Mouse (Mus musculus) embryonic facial prominence, embryonic 11.5 days (tissue): ENCODE measurements around the gene Them4. TPM values are rescaled to one million over a fixed set of nuclear protein-coding genes. Genes with fewer than 3 reads are reported as not detected.

Experiments
- ATAC-seq: fragments of 200-750 bp; cut with Nextera tagmentation; replicated peaks from 2 replicates; pipeline ENCODE4 v1.8.0; 2017; ENCODE audit warnings: low read depth; ENCODE audit not compliant: insufficient number of reproducible peaks, low FRiP score, low TSS enrichment
- DNase-seq: peaks from one replicate; pipeline ENCODE4 v3.0.0-alpha.2; 2015; ENCODE audit warnings: low spot score
- H3K27ac ChIP-seq: fragments of 300-500 bp; sonication (generic); replicated peaks from 2 replicates; pipeline ENCODE4 v1.5.1; 2014; ENCODE audit warnings: mild to moderate bottlenecking, low read depth, low read length, control low read depth
- H3K27me3 ChIP-seq: fragments of 300-500 bp; sonication (generic); 2 replicates; pipeline ENCODE4 v1.6.1; 2014; ENCODE audit warnings: mild to moderate bottlenecking, low read length, moderate library complexity, mixed read lengths; ENCODE audit not compliant: control insufficient read depth, insufficient read depth
- H3K36me3 ChIP-seq: fragments of 300-500 bp; sonication (generic); replicated peaks from 2 replicates; pipeline ENCODE4 v1.6.1; 2014; ENCODE audit warnings: low read depth, mild to moderate bottlenecking, low read length, moderate library complexity, mixed read lengths; ENCODE audit not compliant: control insufficient read depth, insufficient read depth
- H3K4me1 ChIP-seq: fragments of 300-500 bp; sonication (generic); 2 replicates; pipeline ENCODE4 v1.6.1; 2014; ENCODE audit warnings: low read length, mixed read lengths; ENCODE audit not compliant: control insufficient read depth, insufficient read depth
- H3K4me2 ChIP-seq: fragments of 300-500 bp; sonication (generic); 2 replicates; pipeline ENCODE4 v1.6.1; 2014; ENCODE audit warnings: low read depth, mild to moderate bottlenecking, control low read depth, low read length, moderate library complexity
- H3K4me3 ChIP-seq: fragments of 300-500 bp; sonication (generic); 2 replicates; pipeline ENCODE4 v1.5.1; 2014; ENCODE audit warnings: low read depth, low read length, control low read depth
- H3K9ac ChIP-seq: fragments of 300-500 bp; sonication (generic); replicated peaks from 2 replicates; pipeline ENCODE4 v1.6.1; 2014; ENCODE audit warnings: mild to moderate bottlenecking, control low read depth, low read length
- H3K9me3 ChIP-seq: fragments of 300-500 bp; sonication (generic); replicated peaks from 2 replicates; pipeline ENCODE4 v1.6.1; 2016; ENCODE audit warnings: mild to moderate bottlenecking, low read length, inconsistent platforms, mixed read lengths; ENCODE audit not compliant: control insufficient read depth
- whole genome bisulfite sequencing: fragments of 180-500 bp; shearing (Covaris S2); extraction: QIAGEN DNeasy Blood & Tissue Kit; methylation state at CpG from one replicate; pipeline ENCODE4 v1.1.7; 2014; 5-methylcytosine and 5-hydroxymethylcytosine counted together
- polyA plus RNA-seq: library from polyadenylated mRNA; unstranded; fragments of >200 nt; fragmentation: Nextera tagmentation; extraction: Ambion mirVana; gene quantifications from 2 replicates; pipeline ENCODE4 v1.2.1, GENCODE M21; 2014

Gene Them4
- polyA plus RNA-seq, 1 experiment from 2014 or later, result 9.6 TPM

GRCm38 (mm10) chr3:94375861-94376260, 66.0 kb downstream of the Them4 start:
- no peak overlapping the region for H3K4me2 ChIP-seq
- no peak for DNase-seq
- H3K4me1 ChIP-seq, result peaks cover 6% of the 10 kb centered on the region; the same call in 1 of the 2 replicates
- H3K27ac ChIP-seq, result no peak overlapping the region
- H3K9me3 ChIP-seq, result no peaks in the 10 kb centered on the region
- no peak overlapping the region for H3K9ac ChIP-seq
- H3K4me3 ChIP-seq, result no peak overlapping the region
- no peaks in the 10 kb centered on the region for H3K36me3 ChIP-seq
- ATAC-seq, result no peak
- H3K27me3 ChIP-seq, result no peaks in the 10 kb centered on the region; the same call in 1 of the 2 replicates
- 49% methylated on average over 5 of the region's 5 CpGs for WGBS

DNA sequence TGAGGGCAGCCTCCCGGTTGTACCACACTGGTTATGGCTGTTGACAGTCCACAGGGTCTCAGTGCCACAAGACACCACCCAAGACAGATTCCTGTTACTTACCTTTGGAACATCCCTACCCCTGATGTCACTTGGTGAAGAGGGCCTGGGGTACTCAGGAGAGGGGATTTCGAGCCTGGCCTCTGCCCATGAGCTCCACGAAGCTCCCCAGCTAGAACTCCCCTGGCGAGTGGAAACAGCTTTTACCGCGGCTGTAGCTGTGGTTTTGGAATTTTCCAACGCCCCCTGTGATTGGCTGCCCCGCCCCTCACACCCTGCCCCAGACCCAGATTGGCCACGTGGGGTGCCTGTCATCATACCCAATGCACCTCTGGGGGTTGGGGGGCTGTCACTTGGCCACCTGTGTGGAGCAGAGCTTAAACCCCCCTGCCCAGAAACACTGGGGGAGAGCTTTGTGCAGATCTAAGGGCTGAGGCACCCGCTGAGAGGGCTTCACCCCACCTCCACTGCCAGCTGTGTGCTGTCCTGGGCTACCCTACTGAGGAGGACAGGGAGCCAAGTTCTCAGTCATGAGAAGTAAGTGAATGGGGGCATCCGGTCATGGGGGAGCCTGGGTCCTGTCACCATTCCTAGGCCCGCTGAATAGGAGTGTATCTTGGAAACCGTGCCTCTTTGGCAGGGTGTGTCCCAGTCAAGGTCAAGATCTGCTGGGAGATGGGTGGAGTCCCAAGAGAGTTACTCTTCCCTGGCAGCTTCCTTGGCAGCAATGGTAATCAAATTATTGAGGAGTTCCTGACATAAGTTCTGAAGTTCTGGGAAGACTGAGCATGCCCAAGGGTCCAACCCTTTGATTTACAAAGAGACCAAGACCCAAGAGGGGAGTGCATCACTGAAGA, 67.4 kb downstream of the Them4 start:
- 21% methylated on average over 13 of the region's 13 CpGs for WGBS
- H3K9me3 ChIP-seq, result no peaks in the 10 kb centered on the region
- H3K27ac ChIP-seq, result no peak overlapping the region
- H3K36me3 ChIP-seq, result no peaks in the 10 kb centered on the region
- DNase-seq, result no peak
- H3K9ac ChIP-seq, result no peak overlapping the region
- peaks cover 6% of the 10 kb centered on the region; the same call in 1 of the 2 replicates for H3K4me1 ChIP-seq
- ATAC-seq, result no peak
- H3K4me2 ChIP-seq, result no peak overlapping the region
- no peak overlapping the region for H3K4me3 ChIP-seq
- no peaks in the 10 kb centered on the region; the same call in 1 of the 2 replicates for H3K27me3 ChIP-seq

DNA sequence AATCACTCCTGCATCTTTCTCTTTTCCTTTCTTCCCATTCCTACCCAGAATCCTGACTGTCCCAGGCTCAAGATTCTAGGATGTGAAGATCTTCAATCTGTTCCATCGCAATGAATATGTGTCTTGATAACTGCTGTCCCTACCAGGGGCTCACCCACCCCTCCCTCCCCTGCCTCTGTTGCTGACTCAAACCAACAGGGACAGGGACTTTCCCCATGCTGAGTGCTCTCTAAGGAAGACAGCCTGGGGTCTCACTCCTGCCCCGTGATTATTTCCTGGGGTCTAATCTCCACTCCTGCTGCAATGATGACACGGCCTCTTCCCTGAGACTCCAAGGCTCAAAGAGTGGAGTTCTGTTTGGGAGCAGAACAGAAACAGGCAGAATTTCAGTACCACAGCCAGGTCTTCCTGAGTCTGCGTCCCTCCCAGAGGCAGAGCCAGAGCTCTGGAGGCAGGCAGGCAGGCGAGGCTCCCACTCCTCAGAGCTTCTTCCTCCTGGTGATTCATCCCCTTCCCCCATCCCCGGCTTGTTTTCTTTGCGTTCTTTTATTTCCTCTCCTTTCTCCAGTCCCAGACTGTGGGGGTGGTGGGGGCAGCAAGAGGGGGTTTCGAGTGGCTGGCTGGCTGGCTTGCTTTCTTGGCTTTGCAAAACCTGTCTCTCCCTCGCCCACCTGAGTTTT, 70.1 kb downstream of the Them4 start:
- Histone ChIP-seq H3K4me1 (no peaks in the 10 kb centered on the region), H3K27ac (no peak overlapping the region), H3K9ac (no peak overlapping the region), H3K4me2 (no peak overlapping the region), H3K9me3 (no peaks in the 10 kb centered on the region), H3K36me3 (no peaks in the 10 kb centered on the region), H3K27me3 (no peaks in the 10 kb centered on the region; the same call in 1 of the 2 replicates), H3K4me3 (no peak overlapping the region)
- DNase-seq (no peak), ATAC-seq (no peak)
- WGBS, result 20% methylated on average over 9 of the region's 9 CpGs

Other genes with a start within 250 kb of the Them4 start
- gene Gm10697, start 237.4 kb upstream of the Them4 start, polyA plus RNA-seq, result not detected in 2 replicates
- not detected in 2 replicates for gene Gm10696, start 131.9 kb upstream of the Them4 start, polyA plus RNA-seq
- not detected in 2 replicates for gene Gm5286, start 113.4 kb upstream of the Them4 start, polyA plus RNA-seq
- not detected in 2 replicates for gene Gm4778, start 46.1 kb upstream of the Them4 start, polyA plus RNA-seq
- gene Them5, start 32.0 kb downstream of the Them4 start, polyA plus RNA-seq, result 0.50 TPM in 1 of 2 replicates, not detected in the other
- 0.88 and 0.89 TPM in 2 replicates for gene C2cd4d, start 52.3 kb downstream of the Them4 start, polyA plus RNA-seq
- gene Rorc, start 62.7 kb downstream of the Them4 start, polyA plus RNA-seq, result 0.22 and 0.38 TPM in 2 replicates
- 0.06 and 0.13 TPM in 2 replicates for gene Lingo4, start 88.4 kb downstream of the Them4 start, polyA plus RNA-seq
- gene Tdrkh, start 103.2 kb downstream of the Them4 start, polyA plus RNA-seq, result 16.1 and 19.8 TPM in 2 replicates
- 63.8 and 66.0 TPM in 2 replicates for gene Mrpl9, start 133.2 kb downstream of the Them4 start, polyA plus RNA-seq
- gene Oaz3, start 133.8 kb downstream of the Them4 start, polyA plus RNA-seq, result 0.14 TPM in 1 of 2 replicates, not detected in the other
- 29.2 and 32.8 TPM in 2 replicates for gene Celf3, start 168.2 kb downstream of the Them4 start, polyA plus RNA-seq
- 3.0 and 3.4 TPM in 2 replicates for gene Riiad1, start 170.3 kb downstream of the Them4 start, polyA plus RNA-seq